Mouse (Mus musculus): ENCODE measurements around the gene Ssh3.

The Ssh3 gene

DNA sequence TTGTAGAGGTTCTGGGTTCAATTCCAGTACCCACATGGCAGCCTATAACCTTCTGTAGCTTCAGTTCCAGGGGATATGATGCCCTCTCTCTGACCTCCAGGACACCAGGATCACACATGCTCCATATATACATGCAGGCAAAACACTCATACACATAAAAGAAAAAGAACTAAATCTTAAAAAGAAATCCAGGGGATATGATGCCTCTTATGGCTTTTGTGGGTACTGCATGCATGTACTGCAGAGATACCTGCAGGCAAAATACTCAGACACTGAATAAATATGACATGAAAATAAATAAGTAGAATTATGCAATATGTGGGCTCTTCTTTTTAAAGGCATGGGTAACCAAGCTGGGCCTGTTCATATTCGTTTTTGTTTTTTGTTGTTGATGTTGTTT lies 22.0 kb downstream of the Ssh3 start:
- in situ Hi-C loops (cut with MboI): loop anchor here (5.0 kb wide), 1 partner anchor 40 kb away; no protein-coding TSS in a partner anchor

DNA sequence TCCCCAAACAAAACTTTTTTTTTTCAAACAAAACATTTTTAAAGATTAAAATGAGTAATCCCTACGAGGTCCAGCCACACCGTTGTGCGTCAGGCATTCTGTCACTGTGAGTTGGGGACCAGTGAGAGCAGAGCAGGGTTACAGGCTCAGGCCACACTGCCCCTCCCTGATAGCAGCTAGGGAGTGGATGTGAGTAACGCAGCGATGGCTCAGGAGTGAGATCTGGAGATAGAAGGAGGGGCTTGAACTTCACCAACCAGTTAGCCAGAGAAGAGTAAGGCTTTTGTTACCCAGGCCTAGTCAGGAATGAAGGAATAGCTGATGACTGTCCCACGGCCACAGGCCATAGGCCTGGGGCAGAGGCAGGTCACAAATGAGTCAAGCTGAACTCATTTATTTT lies 24.2 kb downstream of the Ssh3 start:
- in situ Hi-C loops (cut with MboI): loop anchor here (5.0 kb wide), 1 partner anchor 37 kb away; no protein-coding TSS in a partner anchor

DNA sequence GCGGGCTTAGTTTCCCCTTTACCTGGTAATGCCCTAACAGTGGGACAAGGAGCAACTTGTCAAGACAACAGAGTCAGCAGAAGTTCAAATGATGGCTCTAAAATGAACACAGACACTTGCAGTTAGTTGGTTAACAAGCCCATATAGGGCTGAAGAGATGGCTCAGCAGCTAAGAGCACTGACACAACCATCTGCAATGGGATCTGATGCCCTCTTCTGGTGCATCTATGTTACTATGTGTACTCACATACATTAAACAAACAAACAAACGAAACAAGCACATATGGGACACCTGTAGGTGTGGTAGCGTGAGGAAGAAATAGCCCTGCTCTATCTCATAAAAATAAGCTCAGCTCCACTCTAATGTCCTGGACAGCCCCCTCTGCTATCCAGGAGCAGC lies 26.6 kb downstream of the Ssh3 start:
- in situ Hi-C loops (cut with MboI): no loop called here

- in situ Hi-C loops (cut with MboI): no loop called here
Measured at GRCm38 (mm10) chr19:4240247-4240668, 28.7 kb downstream of the Ssh3 start.

- in situ Hi-C loops (cut with MboI): no loop called here
Measured at GRCm38 (mm10) chr19:4234548-4234947, 34.4 kb downstream of the Ssh3 start.

DNA sequence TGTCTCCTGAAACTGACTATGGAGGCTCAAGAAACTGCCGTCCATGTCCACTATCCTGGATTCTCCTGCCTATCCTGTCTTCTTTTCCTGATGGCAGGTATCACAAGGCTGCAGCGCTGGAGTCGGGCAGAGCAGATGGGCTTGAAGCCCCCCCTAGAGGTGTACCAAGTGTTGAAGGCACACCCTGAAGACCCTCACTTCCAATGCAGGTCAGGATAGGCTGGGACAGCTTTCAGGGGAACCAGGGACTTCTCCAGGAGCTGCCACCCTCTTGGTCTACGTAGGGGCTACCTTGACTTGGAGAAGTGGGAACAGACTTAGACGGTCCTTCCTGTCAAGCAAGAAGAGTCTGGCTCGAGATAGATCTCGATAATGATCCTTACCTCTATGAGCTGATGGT lies 36.3 kb downstream of the Ssh3 start:
- in situ Hi-C loops (cut with MboI): no loop called here

DNA sequence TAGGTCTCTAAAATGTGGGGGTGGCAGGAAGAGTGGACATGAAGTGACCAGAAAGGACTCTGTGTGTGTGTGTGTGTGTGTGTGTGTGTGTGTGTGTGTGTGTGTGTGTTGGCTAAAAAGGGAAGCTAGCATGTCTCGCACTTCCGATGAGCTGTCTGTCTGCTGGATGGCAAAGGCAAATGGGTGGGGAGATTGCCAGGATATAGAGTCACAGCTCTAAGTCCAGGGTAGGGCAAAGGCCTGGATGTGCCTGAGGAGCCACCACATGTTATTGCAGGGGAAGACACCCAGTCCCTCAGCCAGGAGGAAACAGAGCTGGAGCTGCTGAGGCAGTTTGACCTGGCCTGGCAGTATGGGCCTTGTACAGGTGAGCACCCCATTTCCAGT lies 36.8 kb downstream of the Ssh3 start:
- in situ Hi-C loops (cut with MboI): no loop called here

GRCm38 (mm10) chr19:4231253-4232185 lies 37.5 kb downstream of the Ssh3 start, which contains the start of gene Pold4:
Gene Pold4, plus strand, starts transcription at chr19:4231899.
- in situ Hi-C loops (cut with MboI): no loop called here

GRCm38 (mm10) chr19:4230415-4230814 lies 38.6 kb downstream of the Ssh3 start:
- in situ Hi-C loops (cut with MboI): no loop called here

- in situ Hi-C loops (cut with MboI): no loop called here
Measured at GRCm38 (mm10) chr19:4229451-4230076, 39.4 kb downstream of the Ssh3 start.

- in situ Hi-C loops (cut with MboI): no loop called here
Measured at GRCm38 (mm10) chr19:4228891-4229290, 40.1 kb downstream of the Ssh3 start.

DNA sequence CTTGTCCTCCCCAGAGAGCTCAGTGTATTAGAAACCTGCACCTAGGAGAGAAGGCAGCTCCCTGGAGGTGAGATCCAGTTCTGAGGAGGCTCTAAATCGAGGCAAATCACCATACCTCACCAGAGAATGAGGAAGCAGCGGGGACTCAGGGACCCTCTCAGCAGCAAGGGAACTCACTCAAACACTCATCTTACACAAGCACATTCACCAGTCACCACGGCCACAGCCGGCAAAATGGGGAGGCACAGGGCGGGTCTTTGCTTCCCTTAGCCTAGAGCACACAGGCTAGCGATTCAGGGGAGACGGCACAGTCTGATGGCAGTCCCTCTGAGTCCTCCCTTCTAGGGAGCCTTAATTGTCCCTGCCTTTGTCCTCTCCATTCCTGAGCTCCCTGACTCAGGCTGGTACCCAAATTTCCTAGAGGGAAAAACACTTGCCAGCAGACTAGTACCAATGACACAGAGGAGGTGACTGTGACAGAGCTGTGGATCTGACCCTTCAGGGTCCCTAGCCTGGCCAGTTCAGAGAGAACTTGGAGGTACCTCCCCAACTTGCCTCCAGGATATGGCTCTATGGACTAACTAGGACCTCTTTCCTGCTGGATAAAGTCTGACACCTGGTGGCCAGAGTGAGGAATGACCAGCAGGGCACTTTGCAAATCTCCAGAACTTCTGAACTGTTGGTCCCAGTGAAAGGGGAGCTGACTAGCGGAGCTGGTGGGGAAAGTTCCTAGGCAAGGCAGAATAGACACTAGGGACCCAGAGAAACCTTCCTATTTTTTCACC lies 40.9 kb downstream of the Ssh3 start:
- in situ Hi-C loops (cut with MboI): no loop called here

DNA sequence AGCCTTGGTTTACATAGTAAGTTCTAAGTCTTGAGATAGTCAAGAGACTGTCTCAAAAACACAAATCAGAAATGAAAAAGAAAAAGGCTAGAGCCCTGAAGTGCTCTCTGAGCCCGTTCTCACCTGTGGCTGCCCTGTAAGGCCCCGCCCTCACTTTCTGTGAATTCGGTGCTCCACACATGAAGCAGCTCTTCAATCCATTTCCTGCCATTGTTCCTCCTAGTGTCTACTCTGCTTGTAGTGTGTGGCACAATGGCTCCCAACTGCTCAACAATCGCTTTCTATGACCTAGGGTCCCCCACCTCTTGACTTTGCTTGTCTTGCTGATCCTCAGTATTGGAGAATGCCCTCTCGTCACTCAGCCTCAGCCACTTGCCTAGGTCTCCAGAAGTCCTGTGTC lies 41.5 kb downstream of the Ssh3 start:
- in situ Hi-C loops (cut with MboI): no loop called here

GRCm38 (mm10) chr19:4226779-4227178 lies 42.2 kb downstream of the Ssh3 start:
- in situ Hi-C loops (cut with MboI): no loop called here

GRCm38 (mm10) chr19:4222165-4222564 lies 46.8 kb downstream of the Ssh3 start:
- in situ Hi-C loops (cut with MboI): no loop called here

GRCm38 (mm10) chr19:4220957-4221743 lies 47.8 kb downstream of the Ssh3 start:
- in situ Hi-C loops (cut with MboI): no loop called here

DNA sequence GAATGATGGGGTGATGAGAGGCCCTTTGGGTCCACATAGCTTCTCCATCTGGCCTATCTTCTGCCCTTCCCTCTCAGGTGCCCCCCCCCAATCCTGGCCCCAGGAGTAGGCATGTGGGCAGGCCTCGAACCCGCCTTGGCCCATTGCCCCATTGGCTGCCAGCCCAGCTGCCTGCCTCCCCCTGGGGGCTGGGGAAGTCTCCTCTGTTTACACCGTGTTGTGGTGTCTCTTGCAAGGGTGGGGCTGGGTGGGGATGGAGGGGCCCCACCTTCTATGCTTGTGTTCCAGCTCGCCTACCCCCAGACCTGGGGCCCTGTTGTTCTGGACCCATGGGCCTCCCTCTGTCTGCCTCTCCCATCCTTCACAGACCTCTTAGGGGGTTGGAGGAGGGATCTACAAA lies 48.6 kb downstream of the Ssh3 start:
- in situ Hi-C loops (cut with MboI): no loop called here

GRCm38 (mm10) chr19:4219943-4220342 lies 49.0 kb downstream of the Ssh3 start:
- in situ Hi-C loops (cut with MboI): no loop called here

- in situ Hi-C loops (cut with MboI): no loop called here
Measured at GRCm38 (mm10) chr19:4218784-4219183, 50.2 kb downstream of the Ssh3 start.

- in situ Hi-C loops (cut with MboI): no loop called here
Measured at GRCm38 (mm10) chr19:4218293-4218692, 50.7 kb downstream of the Ssh3 start.

GRCm38 (mm10) chr19:4217855-4218254 lies 51.1 kb downstream of the Ssh3 start:
- in situ Hi-C loops (cut with MboI): no loop called here
